Mouse (Mus musculus) kidney, postnatal 0 days (tissue): ENCODE data around the gene Ttc39b. TPM values are rescaled to one million over a fixed set of nuclear protein-coding genes. Genes with fewer than 3 reads are reported as not detected.

Experiments used
- ATAC-seq: fragments of 200-750 bp; cut with Nextera tagmentation; replicated peaks from 2 replicates; pipeline ENCODE4 v1.8.0; 2017; ENCODE audit warnings: low read depth, moderate number of reproducible peaks, moderate TSS enrichment, moderate library complexity; ENCODE audit not compliant: low FRiP score
- DNase-seq: peaks from one replicate; pipeline ENCODE4 v3.0.0-alpha.2; 2016; ENCODE audit warnings: low spot score
- H3K27ac ChIP-seq: fragments of 300-500 bp; sonication (generic); 2 replicates; pipeline ENCODE4 v1.5.1; 2014; ENCODE audit warnings: mild to moderate bottlenecking
- H3K27me3 ChIP-seq: fragments of 300-500 bp; sonication (generic); 2 replicates; pipeline ENCODE4 v1.6.1; 2014; ENCODE audit warnings: low read length, mixed read lengths; ENCODE audit not compliant: insufficient read depth
- H3K36me3 ChIP-seq: fragments of 300-500 bp; sonication (generic); 2 replicates; pipeline ENCODE4 v1.6.1; 2014; ENCODE audit warnings: low read length, mixed read lengths; ENCODE audit not compliant: insufficient read depth
- H3K4me1 ChIP-seq: fragments of 300-500 bp; sonication (generic); replicated peaks from 2 replicates; pipeline ENCODE4 v1.6.1; 2014; ENCODE audit warnings: antibody characterized with exemption, low read length, mixed read lengths; ENCODE audit not compliant: insufficient read depth
- H3K4me2 ChIP-seq: fragments of 300-500 bp; sonication (generic); 2 replicates; pipeline ENCODE4 v1.6.1; 2014; ENCODE audit warnings: mild to moderate bottlenecking, low read length, moderate library complexity, mixed read lengths
- H3K4me3 ChIP-seq: fragments of 300-500 bp; sonication (generic); replicated peaks from 2 replicates; pipeline ENCODE4 v1.5.1; 2014; ENCODE audit warnings: low read depth, low read length
- H3K9ac ChIP-seq: fragments of 300-500 bp; sonication (generic); 2 replicates; pipeline ENCODE4 v1.6.1; 2014; ENCODE audit warnings: low read depth, low read length
- H3K9me3 ChIP-seq: fragments of 300-500 bp; sonication (generic); replicated peaks from 2 replicates; pipeline ENCODE4 v1.6.1; 2016; ENCODE audit warnings: low read length, inconsistent platforms, mixed read lengths
- CTCF ChIP-seq: IDR thresholded peaks from 2 replicates; pipeline ENCODE4 v1.5.1; 2016; ENCODE audit warnings: antibody characterized with exemption, low read depth, mild to moderate bottlenecking, moderate library complexity
- WGBS: fragments of 180-500 bp; shearing (Covaris S2); extraction: QIAGEN DNeasy Blood & Tissue Kit; methylation state at CpG from one replicate; pipeline ENCODE4 v1.1.7; 2014; 5-methylcytosine and 5-hydroxymethylcytosine counted together
- polyA plus RNA-seq: library from polyadenylated mRNA; unstranded; fragments of >200 nt; fragmentation: Nextera tagmentation; extraction: Ambion mirVana; gene quantifications from 2 replicates; pipeline ENCODE4 v1.2.1, GENCODE M21; 2015

Ttc39b gene
- polyA plus RNA-seq = 3.8 and 4.8 TPM in 2 replicates

DNA sequence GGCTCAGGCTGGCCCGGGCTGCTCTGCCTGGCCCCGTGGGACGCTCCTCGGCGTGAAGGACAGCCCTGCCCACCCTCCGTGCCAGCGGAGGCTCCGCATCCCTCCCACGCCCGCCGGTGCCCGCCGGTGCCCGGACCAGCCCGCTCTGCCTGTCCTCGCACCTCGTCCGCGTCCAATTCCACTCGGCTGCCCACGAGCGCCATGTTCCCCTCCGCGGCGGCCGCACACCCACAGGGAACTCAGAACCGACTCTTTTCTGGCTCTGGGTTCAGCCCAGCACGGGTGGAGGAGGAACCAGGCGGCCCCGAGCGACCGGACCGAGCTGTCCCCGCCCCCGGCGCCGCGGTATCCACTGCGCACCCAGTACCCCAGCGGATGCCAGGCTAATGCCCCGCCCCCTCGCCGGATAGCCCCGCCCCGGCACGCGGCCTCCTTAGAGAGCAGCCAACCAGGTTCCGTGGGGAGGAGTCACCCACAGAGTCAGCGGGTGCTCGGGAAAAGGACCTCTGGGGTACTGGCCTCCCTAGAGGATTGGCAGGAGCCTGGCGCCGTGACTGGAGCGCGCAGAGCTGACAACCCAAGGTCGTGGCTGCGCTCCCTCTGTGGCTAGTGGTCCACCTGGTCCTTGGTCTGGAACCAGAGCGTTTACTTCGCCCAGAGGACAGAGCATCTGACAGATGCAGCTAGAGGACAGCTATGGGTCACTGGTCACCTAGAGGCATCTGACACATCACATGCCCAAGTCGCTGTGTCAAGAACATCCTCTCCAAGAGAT lies at the start of gene Ttc39b:
Ttc39b (minus strand) TSS at position 346 of the 775 bp plus-strand sequence.
- Histone ChIP-seq H3K27ac (peak within 1 kb of the TSS; percentile 79), H3K27me3 (no peaks in the 10 kb centered on the region), H3K9me3 (no peaks in the 10 kb centered on the region), H3K4me1 (peaks cover 20% of the 10 kb centered on the region), H3K36me3 (no peaks in the 10 kb centered on the region), H3K4me2 (peak within 1 kb of the TSS; percentile 75), H3K9ac (peak within 1 kb of the TSS; percentile 69), H3K4me3 (peak within 1 kb of the TSS; percentile 67)
- DNase-seq (peak; percentile 95), ATAC-seq (peak; percentile 99)
- TF ChIP-seq CTCF = no peak
- under 1% methylated on average over 50 of the region's 59 CpGs for WGBS

GRCm38 (mm10) chr4:83373381-83373780 lies 49.3 kb upstream of the Ttc39b start:
- H3K4me3 ChIP-seq = no peak overlapping the region
- H3K36me3 ChIP-seq = no peaks in the 10 kb centered on the region
- H3K4me1 ChIP-seq = no peaks in the 10 kb centered on the region
- H3K27ac ChIP-seq = no peak overlapping the region
- no peaks in the 10 kb centered on the region for H3K9me3 ChIP-seq
- ATAC-seq = no peak
- no peak for DNase-seq
- H3K9ac ChIP-seq = no peak overlapping the region
- no peak for TF ChIP-seq CTCF
- no peaks in the 10 kb centered on the region for H3K27me3 ChIP-seq
- WGBS = 51% methylated on average over 4 of the region's 4 CpGs
- no peak overlapping the region for H3K4me2 ChIP-seq

DNA sequence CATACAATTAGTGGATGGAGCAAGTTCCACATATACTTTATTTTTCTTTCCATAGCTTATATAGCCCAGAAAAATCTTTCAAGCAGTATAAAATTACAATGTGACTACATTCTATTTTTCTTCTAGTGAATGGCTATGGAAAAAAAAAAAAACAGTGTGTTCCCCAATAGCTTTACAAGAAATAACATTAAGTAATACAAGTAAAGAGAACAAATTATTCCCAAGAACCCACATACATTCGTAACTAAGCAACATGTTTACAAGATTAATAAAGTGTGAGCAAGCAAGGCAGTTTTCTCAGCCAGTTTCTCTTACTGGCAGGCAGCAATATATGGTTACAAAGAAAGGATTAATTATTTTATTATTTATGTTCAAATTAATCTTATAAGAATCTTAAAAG lies 33.7 kb upstream of the Ttc39b start:
- Histone ChIP-seq H3K27me3 (no peaks in the 10 kb centered on the region), H3K4me1 (no peaks in the 10 kb centered on the region), H3K9ac (no peak overlapping the region), H3K4me3 (no peak overlapping the region), H3K36me3 (no peaks in the 10 kb centered on the region), H3K9me3 (0 out of 2 replicates have a peak, but pooled peaks cover 3% of the 10 kb centered on the region), H3K27ac (no peak overlapping the region), H3K4me2 (no peak overlapping the region)
- ATAC-seq = no peak
- TF ChIP-seq CTCF = no peak
- WGBS = 87% methylated on average over 1 of the region's 1 CpGs
- no peak for DNase-seq

- DNase-seq (no peak), ATAC-seq (no peak)
- no peaks in the 10 kb centered on the region for H3K27me3 ChIP-seq
- WGBS = 89% methylated on average over 2 of the region's 2 CpGs
- no peak overlapping the region for H3K27ac ChIP-seq
- H3K4me3 ChIP-seq = no peak overlapping the region
- H3K9me3 ChIP-seq = 0 out of 2 replicates have a peak, but pooled peaks cover 3% of the 10 kb centered on the region
- no peak overlapping the region for H3K4me2 ChIP-seq
- no peak for TF ChIP-seq CTCF
- no peaks in the 10 kb centered on the region for H3K4me1 ChIP-seq
- H3K36me3 ChIP-seq = no peaks in the 10 kb centered on the region
- H3K9ac ChIP-seq = no peak overlapping the region
These were observed 30.7 kb upstream of the Ttc39b start for GRCm38 (mm10) chr4:83354786-83355185.

GRCm38 (mm10) chr4:83353949-83354348 lies 29.9 kb upstream of the Ttc39b start:
- Histone ChIP-seq H3K9me3 (0 out of 2 replicates have a peak, but pooled peaks cover 3% of the 10 kb centered on the region), H3K4me3 (no peak overlapping the region), H3K36me3 (no peaks in the 10 kb centered on the region), H3K4me1 (no peaks in the 10 kb centered on the region), H3K27me3 (no peaks in the 10 kb centered on the region), H3K27ac (no peak overlapping the region), H3K4me2 (no peak overlapping the region), H3K9ac (no peak overlapping the region)
- no peak for DNase-seq
- no peak for ATAC-seq
- no peak for TF ChIP-seq CTCF
- WGBS = 71% methylated on average over 6 of the region's 6 CpGs

GRCm38 (mm10) chr4:83353276-83353675 lies 29.2 kb upstream of the Ttc39b start:
- H3K4me3 ChIP-seq = no peak overlapping the region
- H3K36me3 ChIP-seq = no peaks in the 10 kb centered on the region
- H3K9ac ChIP-seq = no peak overlapping the region
- H3K27me3 ChIP-seq = no peaks in the 10 kb centered on the region
- H3K4me1 ChIP-seq = no peaks in the 10 kb centered on the region
- 96% methylated on average over 12 of the region's 12 CpGs for WGBS
- H3K27ac ChIP-seq = no peak overlapping the region
- 0 out of 2 replicates have a peak, but pooled peaks cover 3% of the 10 kb centered on the region for H3K9me3 ChIP-seq
- ATAC-seq (no peak), DNase-seq (no peak)
- no peak for TF ChIP-seq CTCF
- no peak overlapping the region for H3K4me2 ChIP-seq
